Mouse (Mus musculus) hindbrain, embryonic 12.5 days (tissue): ENCODE results near the gene Gpr26. TPM values are rescaled to one million over a fixed set of nuclear protein-coding genes. Genes with fewer than 3 reads are reported as not detected.

Source experiments
- ATAC-seq: fragments of 200-750 bp; cut with Nextera tagmentation; 2 replicates; pipeline ENCODE4 v1.8.0; 2017; ENCODE audit warnings: moderate TSS enrichment; ENCODE audit not compliant: low FRiP score
- H3K27ac ChIP-seq: fragments of 300-500 bp; sonication (generic); 2 replicates; pipeline ENCODE4 v1.5.1; 2016; ENCODE audit warnings: mild to moderate bottlenecking
- H3K27me3 ChIP-seq: fragments of 300-500 bp; sonication (generic); 2 replicates; pipeline ENCODE4 v1.6.1; 2016; ENCODE audit warnings: mild to moderate bottlenecking
- H3K36me3 ChIP-seq: fragments of 300-500 bp; sonication (generic); 2 replicates; pipeline ENCODE4 v1.6.1; 2016; ENCODE audit warnings: mild to moderate bottlenecking
- H3K4me1 ChIP-seq: fragments of 300-500 bp; sonication (generic); 2 replicates; pipeline ENCODE4 v1.6.1; 2016
- H3K4me2 ChIP-seq: fragments of 300-500 bp; sonication (generic); replicated peaks from 2 replicates; pipeline ENCODE4 v1.6.1; 2016; ENCODE audit warnings: mild to moderate bottlenecking
- H3K4me3 ChIP-seq: fragments of 300-500 bp; sonication (generic); 2 replicates; pipeline ENCODE4 v1.5.1; 2016; ENCODE audit warnings: mild to moderate bottlenecking
- H3K9ac ChIP-seq: fragments of 300-500 bp; sonication (generic); 2 replicates; pipeline ENCODE4 v1.6.1; 2016; ENCODE audit warnings: mild to moderate bottlenecking, moderate library complexity
- H3K9me3 ChIP-seq: fragments of 300-500 bp; sonication (generic); replicated peaks from 2 replicates; pipeline ENCODE4 v1.6.1; 2016; ENCODE audit warnings: mild to moderate bottlenecking
- WGBS: fragments of 180-500 bp; shearing (Covaris S2); methylation state at CpG from one replicate; pipeline ENCODE4 v1.1.7; 2016; 5-methylcytosine and 5-hydroxymethylcytosine counted together
- polyA plus RNA-seq: library from polyadenylated mRNA; unstranded; fragments of >200 nt; fragmentation: Nextera tagmentation; extraction: Ambion mirVana; gene quantifications from 2 replicates; pipeline ENCODE4 v1.2.1, GENCODE M21; 2016

Gene Gpr26
- polyA plus RNA-seq, 1 experiment from 2014 or later: 0.46 TPM

GRCm38 (mm10) chr7:131989056-131989455, 22.8 kb downstream of the Gpr26 start:
- no peaks in the 10 kb centered on the region for H3K9me3 ChIP-seq
- no peaks in the 10 kb centered on the region for H3K36me3 ChIP-seq
- H3K27me3 ChIP-seq: no peaks in the 10 kb centered on the region
- H3K9ac ChIP-seq: no peak overlapping the region
- no peak overlapping the region for H3K27ac ChIP-seq
- H3K4me2 ChIP-seq: no peak overlapping the region
- H3K4me3 ChIP-seq: no peak overlapping the region
- H3K4me1 ChIP-seq: no peaks in the 10 kb centered on the region
- WGBS: 30% methylated on average over 6 of the region's 6 CpGs
- no peak for ATAC-seq

GRCm38 (mm10) chr7:131992226-131992625, 26.0 kb downstream of the Gpr26 start:
- Histone ChIP-seq H3K4me2 (no peak overlapping the region), H3K9me3 (no peaks in the 10 kb centered on the region), H3K27me3 (no peaks in the 10 kb centered on the region), H3K4me1 (no peaks in the 10 kb centered on the region), H3K4me3 (no peak overlapping the region), H3K36me3 (no peaks in the 10 kb centered on the region), H3K9ac (no peak overlapping the region), H3K27ac (no peak overlapping the region)
- 70% methylated on average over 1 of the region's 1 CpGs for WGBS
- ATAC-seq: no peak

- Histone ChIP-seq H3K9me3 (no peaks in the 10 kb centered on the region), H3K9ac (no peak overlapping the region), H3K4me2 (no peak overlapping the region), H3K27me3 (no peaks in the 10 kb centered on the region), H3K4me3 (no peak overlapping the region), H3K27ac (no peak overlapping the region), H3K36me3 (no peaks in the 10 kb centered on the region), H3K4me1 (no peaks in the 10 kb centered on the region)
- 75% methylated on average over 3 of the region's 3 CpGs for WGBS
- no peak for ATAC-seq
These were observed 26.6 kb downstream of the Gpr26 start for GRCm38 (mm10) chr7:131992873-131993272.

- 83% methylated on average over 14 of the region's 14 CpGs for WGBS
- H3K27ac ChIP-seq: no peak overlapping the region
- H3K4me2 ChIP-seq: no peak overlapping the region
- no peak overlapping the region for H3K4me3 ChIP-seq
- no peaks in the 10 kb centered on the region for H3K4me1 ChIP-seq
- no peaks in the 10 kb centered on the region for H3K27me3 ChIP-seq
- no peak overlapping the region for H3K9ac ChIP-seq
- no peak for ATAC-seq
- no peaks in the 10 kb centered on the region for H3K36me3 ChIP-seq
- no peaks in the 10 kb centered on the region for H3K9me3 ChIP-seq
These were observed 39.9 kb downstream of the Gpr26 start for GRCm38 (mm10) chr7:132005996-132006696.

GRCm38 (mm10) chr7:132009002-132009401, 42.7 kb downstream of the Gpr26 start:
- H3K4me2 ChIP-seq: no peak overlapping the region
- H3K4me1 ChIP-seq: peaks cover 17% of the 10 kb centered on the region
- no peak overlapping the region for H3K4me3 ChIP-seq
- H3K27me3 ChIP-seq: no peaks in the 10 kb centered on the region
- H3K9ac ChIP-seq: no peak overlapping the region
- no peaks in the 10 kb centered on the region for H3K36me3 ChIP-seq
- no peak for ATAC-seq
- H3K27ac ChIP-seq: no peak overlapping the region
- no peaks in the 10 kb centered on the region for H3K9me3 ChIP-seq
- 80% methylated on average over 7 of the region's 7 CpGs for WGBS

GRCm38 (mm10) chr7:132012969-132013679, 46.9 kb downstream of the Gpr26 start:
- peak; percentile 80 for ATAC-seq
- H3K4me1 ChIP-seq: peaks cover 17% of the 10 kb centered on the region
- H3K9ac ChIP-seq: no peak overlapping the region
- peak overlapping the region; percentile 25 for H3K27ac ChIP-seq
- 20% methylated on average over 1 of the region's 1 CpGs for WGBS
- H3K27me3 ChIP-seq: no peaks in the 10 kb centered on the region
- no peaks in the 10 kb centered on the region for H3K36me3 ChIP-seq
- no peak overlapping the region for H3K4me3 ChIP-seq
- H3K9me3 ChIP-seq: no peaks in the 10 kb centered on the region
- no peak overlapping the region for H3K4me2 ChIP-seq

- Histone ChIP-seq H3K4me3 (no peak overlapping the region), H3K9me3 (no peaks in the 10 kb centered on the region), H3K4me1 (peaks cover 17% of the 10 kb centered on the region), H3K27me3 (no peaks in the 10 kb centered on the region), H3K27ac (no peak overlapping the region), H3K36me3 (no peaks in the 10 kb centered on the region), H3K9ac (no peak overlapping the region), H3K4me2 (no peak overlapping the region)
- 77% methylated on average over 5 of the region's 5 CpGs for WGBS
- no peak for ATAC-seq
These were observed 47.7 kb downstream of the Gpr26 start for GRCm38 (mm10) chr7:132013970-132014369.

- no peaks in the 10 kb centered on the region for H3K27me3 ChIP-seq
- no peak for ATAC-seq
- H3K4me1 ChIP-seq: peaks cover 17% of the 10 kb centered on the region
- H3K27ac ChIP-seq: no peak overlapping the region
- no peaks in the 10 kb centered on the region for H3K36me3 ChIP-seq
- H3K9me3 ChIP-seq: no peaks in the 10 kb centered on the region
- H3K9ac ChIP-seq: no peak overlapping the region
- no peak overlapping the region for H3K4me3 ChIP-seq
- no peak overlapping the region for H3K4me2 ChIP-seq
- WGBS: 10% methylated on average over 3 of the region's 3 CpGs
These were observed 48.9 kb downstream of the Gpr26 start for GRCm38 (mm10) chr7:132015193-132015592.

GRCm38 (mm10) chr7:132015933-132016332, 49.7 kb downstream of the Gpr26 start:
- no peak overlapping the region for H3K9ac ChIP-seq
- H3K27me3 ChIP-seq: no peaks in the 10 kb centered on the region
- H3K4me3 ChIP-seq: no peak overlapping the region
- no peak overlapping the region for H3K27ac ChIP-seq
- 78% methylated on average over 3 of the region's 3 CpGs for WGBS
- H3K36me3 ChIP-seq: no peaks in the 10 kb centered on the region
- peaks cover 17% of the 10 kb centered on the region for H3K4me1 ChIP-seq
- no peak overlapping the region for H3K4me2 ChIP-seq
- no peaks in the 10 kb centered on the region for H3K9me3 ChIP-seq
- ATAC-seq: no peak

GRCm38 (mm10) chr7:132025591-132025990, 59.3 kb downstream of the Gpr26 start:
- Histone ChIP-seq H3K36me3 (no peaks in the 10 kb centered on the region), H3K9me3 (no peaks in the 10 kb centered on the region), H3K27ac (no peak overlapping the region), H3K4me3 (no peak overlapping the region), H3K27me3 (no peaks in the 10 kb centered on the region), H3K4me2 (no peak overlapping the region), H3K4me1 (no peaks in the 10 kb centered on the region; the same call in 1 of the 2 replicates), H3K9ac (no peak overlapping the region)
- WGBS: 66% methylated on average over 6 of the region's 6 CpGs
- no peak for ATAC-seq

- Histone ChIP-seq H3K9me3 (no peaks in the 10 kb centered on the region), H3K4me3 (no peak overlapping the region), H3K4me2 (no peak overlapping the region), H3K4me1 (no peaks in the 10 kb centered on the region; the same call in 1 of the 2 replicates), H3K27me3 (no peaks in the 10 kb centered on the region), H3K27ac (no peak overlapping the region), H3K9ac (no peak overlapping the region), H3K36me3 (no peaks in the 10 kb centered on the region)
- no peak for ATAC-seq
- WGBS: 77% methylated on average over 6 of the region's 6 CpGs
These were observed 60.4 kb downstream of the Gpr26 start for GRCm38 (mm10) chr7:132026671-132027070.

- no peak overlapping the region for H3K27ac ChIP-seq
- H3K36me3 ChIP-seq: no peaks in the 10 kb centered on the region
- no peaks in the 10 kb centered on the region for H3K9me3 ChIP-seq
- peaks cover 10% of the 10 kb centered on the region for H3K4me1 ChIP-seq
- H3K9ac ChIP-seq: no peak overlapping the region
- 62% methylated on average over 6 of the region's 6 CpGs for WGBS
- H3K4me2 ChIP-seq: no peak overlapping the region
- H3K4me3 ChIP-seq: no peak overlapping the region
- no peaks in the 10 kb centered on the region for H3K27me3 ChIP-seq
- ATAC-seq: no peak
These were observed 65.8 kb downstream of the Gpr26 start for GRCm38 (mm10) chr7:132031940-132032531.
